Mouse (Mus musculus) liver, embryonic 16.5 days (tissue): Measurements from ENCODE around the gene Shc1. TPM values are rescaled to one million over a fixed set of nuclear protein-coding genes. Genes with fewer than 3 reads are reported as not detected.

Experiments
- ATAC-seq: fragments of 200-750 bp; cut with Nextera tagmentation; 2 replicates; pipeline ENCODE4 v1.8.0; 2017; ENCODE audit warnings: low read depth, mild to moderate bottlenecking, moderate number of reproducible peaks, moderate library complexity
- H3K27ac ChIP-seq: fragments of 300-500 bp; sonication (generic); 2 replicates; pipeline ENCODE4 v1.5.1; 2014; ENCODE audit warnings: mild to moderate bottlenecking, low read length
- H3K27me3 ChIP-seq: fragments of 300-500 bp; sonication (generic); 2 replicates; pipeline ENCODE4 v1.6.1; 2014; ENCODE audit warnings: low read depth, low read length, mixed read lengths; ENCODE audit not compliant: control insufficient read depth, insufficient read depth
- H3K36me3 ChIP-seq: fragments of 300-500 bp; sonication (generic); 2 replicates; pipeline ENCODE4 v1.6.1; 2014; ENCODE audit warnings: mild to moderate bottlenecking; ENCODE audit not compliant: control insufficient read depth, insufficient read depth
- H3K4me1 ChIP-seq: fragments of 300-500 bp; sonication (generic); 2 replicates; pipeline ENCODE4 v1.6.1; 2014; ENCODE audit warnings: low read depth, low read length, mixed read lengths; ENCODE audit not compliant: control insufficient read depth
- H3K4me2 ChIP-seq: fragments of 300-500 bp; sonication (generic); 2 replicates; pipeline ENCODE4 v1.6.1; 2014; ENCODE audit warnings: low read depth, low read length, mixed read lengths
- H3K4me3 ChIP-seq: fragments of 300-500 bp; sonication (generic); 2 replicates; pipeline ENCODE4 v1.5.1; 2014; ENCODE audit warnings: low read depth, mild to moderate bottlenecking, low read length
- H3K9ac ChIP-seq: fragments of 300-500 bp; sonication (generic); 2 replicates; pipeline ENCODE4 v1.6.1; 2014; ENCODE audit warnings: low read depth, low read length
- H3K9me3 ChIP-seq: fragments of 300-500 bp; sonication (generic); replicated peaks from 2 replicates; pipeline ENCODE4 v1.6.1; 2016; ENCODE audit warnings: low read length; ENCODE audit not compliant: control insufficient read depth
- WGBS: fragments of 180-500 bp; shearing (Covaris S2); extraction: QIAGEN DNeasy Blood & Tissue Kit; methylation state at CpG from one replicate; pipeline ENCODE4 v1.1.7; 2014; ENCODE audit not compliant: insufficient replicate concordance; 5-methylcytosine and 5-hydroxymethylcytosine counted together
- polyA plus RNA-seq: library from polyadenylated mRNA; unstranded; fragments of >200 nt; fragmentation: Nextera tagmentation; extraction: Ambion mirVana; gene quantifications from 2 replicates; pipeline ENCODE4 v1.2.1, GENCODE M21; 2015

Gene Shc1
- polyA plus RNA-seq, 1 experiment from 2014 or later = 46.0 TPM

DNA sequence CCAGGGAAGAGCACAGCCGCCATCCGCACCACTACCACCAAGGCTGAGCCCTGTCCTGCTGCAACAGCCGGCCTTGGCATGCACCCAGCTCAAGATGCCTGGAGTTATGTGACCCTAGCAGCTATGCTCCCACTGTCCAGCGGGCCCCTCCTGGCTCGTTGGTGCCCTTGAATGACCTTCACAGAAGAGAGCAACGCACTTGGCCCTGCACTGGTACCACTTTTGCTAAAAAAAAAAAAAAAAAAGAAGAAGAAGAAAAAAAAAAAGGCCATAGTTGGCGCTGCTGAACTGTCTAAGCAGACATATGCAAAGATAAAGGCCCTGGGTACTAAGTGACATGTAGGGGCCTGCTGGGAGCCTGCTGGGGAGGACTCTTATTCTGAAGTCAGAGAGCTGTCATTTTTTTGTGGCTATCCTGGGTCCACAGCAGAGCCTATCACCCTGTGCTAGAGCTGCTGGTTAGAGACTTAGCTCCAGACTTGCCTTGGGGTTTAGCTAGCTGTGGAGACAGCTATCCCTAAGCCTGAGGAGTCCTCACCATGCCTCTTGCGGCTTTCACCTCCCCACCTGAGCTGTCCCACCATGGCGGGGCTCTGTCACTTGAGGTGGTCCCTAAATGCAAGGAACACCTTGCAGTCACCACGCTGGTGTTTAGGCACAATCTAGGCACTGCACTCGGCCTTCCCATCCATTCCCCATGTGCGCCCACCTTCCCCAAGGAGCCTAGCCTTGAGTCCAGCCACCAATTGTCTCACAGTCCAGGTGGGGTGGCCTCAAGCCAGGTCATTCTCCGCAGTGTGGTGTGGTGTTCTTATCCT, 30.7 kb downstream of the Shc1 start:
- Histone ChIP-seq H3K36me3 (no peaks in the 10 kb centered on the region), H3K9me3 (no peaks in the 10 kb centered on the region), H3K27me3 (no peaks in the 10 kb centered on the region), H3K4me3 (0 out of 2 replicates have a peak overlapping the region, but pooled peaks have one; percentile 14), H3K9ac (peak overlapping the region; percentile 21; the same call in 1 of the 2 replicates), H3K4me1 (peaks cover 14% of the 10 kb centered on the region), H3K27ac (no peak overlapping the region; the same call in 1 of the 2 replicates), H3K4me2 (peak overlapping the region; percentile 30)
- 33% methylated on average over 13 of the region's 13 CpGs for WGBS
- peak; percentile 80 for ATAC-seq

DNA sequence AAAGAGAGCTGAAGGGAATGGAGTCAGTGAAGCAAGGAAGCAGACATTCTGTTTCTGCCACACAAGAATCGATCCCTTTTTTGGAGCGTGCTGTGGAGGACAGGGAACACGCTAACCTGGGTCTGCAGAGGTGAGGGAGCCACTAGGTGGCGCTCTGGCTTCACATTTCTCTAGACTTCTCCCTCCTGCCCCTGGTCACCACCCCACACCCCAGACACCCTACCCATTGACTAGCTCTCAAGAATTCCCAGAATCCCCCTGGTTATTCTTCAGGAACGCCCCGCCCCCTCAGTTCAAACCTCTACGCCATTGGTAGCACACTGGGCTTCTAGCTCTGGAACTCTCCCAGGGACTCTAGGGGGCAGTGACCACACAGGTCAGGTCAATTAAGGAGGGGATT, 31.3 kb downstream of the Shc1 start:
- Histone ChIP-seq H3K9ac (peak overlapping the region; percentile 21; the same call in 1 of the 2 replicates), H3K4me2 (peak overlapping the region; percentile 30), H3K36me3 (no peaks in the 10 kb centered on the region), H3K4me1 (peaks cover 14% of the 10 kb centered on the region), H3K4me3 (0 out of 2 replicates have a peak overlapping the region, but pooled peaks have one; percentile 14), H3K27me3 (no peaks in the 10 kb centered on the region), H3K27ac (no peak overlapping the region; the same call in 1 of the 2 replicates), H3K9me3 (no peaks in the 10 kb centered on the region)
- ATAC-seq = peak; percentile 68
- WGBS = 13% methylated on average over 7 of the region's 7 CpGs

DNA sequence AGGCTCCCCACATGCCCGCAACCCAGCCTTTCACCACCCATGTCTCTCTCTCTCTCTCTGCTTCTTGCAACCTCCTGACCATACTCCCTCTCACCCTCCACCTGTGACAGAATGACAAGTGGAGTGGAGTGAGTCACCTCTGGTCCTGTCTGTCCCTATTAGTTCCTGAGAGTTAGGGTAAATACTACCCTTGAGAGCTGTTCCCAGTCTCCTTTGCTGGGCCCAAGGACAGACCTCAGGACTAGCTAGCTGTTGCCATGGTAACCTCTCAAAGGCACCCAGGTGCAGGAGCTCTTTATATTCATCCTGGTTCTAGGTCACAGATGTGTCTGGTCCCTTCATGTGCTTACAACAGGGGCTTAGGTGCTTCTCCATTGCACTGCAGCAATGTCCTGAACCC, 33.7 kb downstream of the Shc1 start:
- H3K9me3 ChIP-seq = no peaks in the 10 kb centered on the region
- no peak overlapping the region for H3K4me3 ChIP-seq
- 77% methylated on average over 1 of the region's 1 CpGs for WGBS
- ATAC-seq = no peak
- no peak overlapping the region for H3K9ac ChIP-seq
- H3K27me3 ChIP-seq = no peaks in the 10 kb centered on the region
- peaks cover 16% of the 10 kb centered on the region for H3K4me1 ChIP-seq
- H3K4me2 ChIP-seq = no peak overlapping the region
- no peak overlapping the region for H3K27ac ChIP-seq
- no peaks in the 10 kb centered on the region for H3K36me3 ChIP-seq

DNA sequence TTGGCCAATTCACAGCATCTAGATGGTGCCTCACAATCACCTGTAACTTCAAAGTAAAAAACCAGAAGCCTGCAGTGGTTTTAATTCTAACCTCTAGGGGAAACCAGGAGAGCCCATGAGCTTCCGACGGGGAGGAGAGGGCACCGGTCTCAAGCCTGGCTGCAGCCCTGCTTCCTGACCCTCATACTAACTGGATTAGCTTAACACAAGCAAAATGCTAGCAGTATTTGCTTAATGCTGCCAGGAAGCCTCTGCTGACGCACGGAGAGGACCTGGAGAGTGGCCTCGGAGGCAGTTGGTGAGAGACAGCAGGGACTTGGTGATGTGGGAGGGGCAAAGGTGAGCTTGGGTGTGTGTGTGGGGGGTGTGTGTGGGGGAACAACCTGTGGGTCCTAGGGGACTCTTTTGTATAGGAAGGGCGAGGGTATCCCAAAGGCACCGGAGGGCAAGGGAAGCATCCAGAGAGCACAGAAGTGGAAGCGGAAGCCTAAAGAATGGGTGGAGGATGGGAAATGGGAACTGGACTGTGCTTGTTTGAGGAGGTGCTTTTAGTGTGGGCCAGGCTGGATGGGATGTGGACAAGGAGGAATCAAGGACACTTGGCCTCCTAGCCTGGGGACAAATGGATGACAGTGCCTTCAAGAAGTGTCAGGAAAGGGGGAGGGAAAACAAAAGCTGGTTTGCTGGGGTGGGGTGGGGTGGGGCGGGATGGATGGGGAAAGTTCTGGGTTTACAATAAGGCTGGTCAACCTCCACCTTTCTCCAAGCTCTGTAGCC, 36.3 kb downstream of the Shc1 start, which contains the start of gene Pmvk:
TSS of gene Pmvk (plus strand) at position 141 of the 777 bp plus-strand sequence.
- H3K4me2 ChIP-seq = no peak within 1 kb of the TSS
- 68% methylated on average over 10 of the region's 10 CpGs for WGBS
- H3K27me3 ChIP-seq = no peaks in the 10 kb centered on the region
- H3K36me3 ChIP-seq = no peaks in the 10 kb centered on the region
- no peak within 1 kb of the TSS for H3K27ac ChIP-seq
- no peak within 1 kb of the TSS for H3K4me3 ChIP-seq
- H3K9me3 ChIP-seq = no peaks in the 10 kb centered on the region
- no peak for ATAC-seq
- peaks cover 19% of the 10 kb centered on the region for H3K4me1 ChIP-seq
- H3K9ac ChIP-seq = no peak within 1 kb of the TSS

DNA sequence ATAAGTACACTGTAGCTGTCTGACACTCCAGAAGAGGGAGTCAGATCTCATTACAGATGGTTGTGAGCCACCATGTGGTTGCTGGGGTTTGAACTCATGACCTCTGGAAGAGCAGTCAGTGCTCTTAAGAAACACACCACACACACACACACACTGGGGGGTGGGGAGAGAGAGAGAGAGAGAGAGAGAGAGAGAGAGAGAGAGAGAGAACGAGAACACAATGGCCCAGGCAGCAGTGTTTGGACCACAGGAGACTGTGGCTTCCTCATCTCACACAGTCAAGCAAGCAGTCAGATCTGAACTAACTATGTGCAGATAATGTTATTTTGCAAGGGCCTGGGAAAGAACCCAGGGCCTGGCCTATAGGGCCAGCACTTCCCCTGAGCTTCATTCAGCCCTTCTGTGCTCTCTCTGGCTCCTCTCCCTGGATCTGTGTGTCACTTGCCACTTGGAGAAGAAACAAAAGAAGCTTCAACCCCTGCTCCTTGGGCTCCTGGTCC, 37.6 kb downstream of the Shc1 start:
- no peak overlapping the region for H3K9ac ChIP-seq
- H3K27me3 ChIP-seq = no peaks in the 10 kb centered on the region
- ATAC-seq = no peak
- H3K27ac ChIP-seq = no peak overlapping the region
- 43% methylated on average over 1 of the region's 1 CpGs for WGBS
- H3K9me3 ChIP-seq = no peaks in the 10 kb centered on the region
- no peak overlapping the region for H3K4me3 ChIP-seq
- H3K4me1 ChIP-seq = peaks cover 21% of the 10 kb centered on the region
- H3K4me2 ChIP-seq = no peak overlapping the region
- no peaks in the 10 kb centered on the region for H3K36me3 ChIP-seq

DNA sequence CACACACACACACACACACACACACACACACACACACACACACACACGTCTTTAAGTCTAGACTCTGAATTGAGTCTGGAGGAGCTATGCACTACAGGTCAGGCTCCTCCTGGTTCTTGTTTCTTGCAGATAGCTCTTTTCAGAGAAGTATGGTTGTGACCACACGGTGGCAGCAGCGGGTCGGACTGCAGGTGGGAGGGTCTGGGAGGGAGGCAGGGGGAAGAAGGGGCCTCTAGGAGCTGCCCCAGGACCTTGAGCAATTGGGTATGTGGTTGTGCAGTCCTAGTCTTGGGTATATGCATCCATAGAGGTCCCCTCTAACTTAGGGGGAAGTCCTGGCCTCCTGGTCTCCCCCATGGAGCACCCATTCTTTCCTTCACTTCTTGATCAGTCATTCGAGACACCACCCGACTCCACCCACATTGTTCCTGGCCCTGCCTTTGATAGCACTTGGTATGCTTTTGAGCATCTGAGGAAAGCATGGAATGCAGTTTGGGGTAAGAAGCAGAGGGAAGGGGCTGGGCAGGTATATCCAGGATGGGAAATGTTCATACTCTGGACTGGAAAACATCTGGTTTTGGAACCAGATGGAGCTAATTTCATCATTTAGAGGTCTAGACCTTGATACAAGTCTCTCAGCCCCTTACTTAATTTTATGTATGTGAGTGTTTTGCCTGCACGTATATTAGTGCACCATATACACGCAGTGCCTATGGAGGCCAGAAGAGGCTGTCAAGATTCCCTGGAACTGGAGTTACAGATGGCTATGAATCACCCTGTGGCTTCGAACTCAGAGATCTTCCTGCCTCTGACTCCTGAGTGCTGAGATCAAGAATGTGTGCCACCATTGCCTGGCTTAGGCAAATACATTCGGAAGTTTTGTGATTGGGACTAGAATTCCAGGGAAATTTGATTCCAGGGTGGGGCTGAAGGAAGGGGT, 38.8 kb downstream of the Shc1 start:
- H3K27ac ChIP-seq = no peak overlapping the region
- no peak overlapping the region for H3K4me3 ChIP-seq
- no peak overlapping the region for H3K9ac ChIP-seq
- H3K36me3 ChIP-seq = no peaks in the 10 kb centered on the region
- ATAC-seq = 0 out of 2 replicates have a peak, but pooled peaks have one; percentile 10
- no peaks in the 10 kb centered on the region for H3K27me3 ChIP-seq
- no peaks in the 10 kb centered on the region for H3K9me3 ChIP-seq
- peaks cover 21% of the 10 kb centered on the region for H3K4me1 ChIP-seq
- 33% methylated on average over 10 of the region's 10 CpGs for WGBS
- no peak overlapping the region for H3K4me2 ChIP-seq

DNA sequence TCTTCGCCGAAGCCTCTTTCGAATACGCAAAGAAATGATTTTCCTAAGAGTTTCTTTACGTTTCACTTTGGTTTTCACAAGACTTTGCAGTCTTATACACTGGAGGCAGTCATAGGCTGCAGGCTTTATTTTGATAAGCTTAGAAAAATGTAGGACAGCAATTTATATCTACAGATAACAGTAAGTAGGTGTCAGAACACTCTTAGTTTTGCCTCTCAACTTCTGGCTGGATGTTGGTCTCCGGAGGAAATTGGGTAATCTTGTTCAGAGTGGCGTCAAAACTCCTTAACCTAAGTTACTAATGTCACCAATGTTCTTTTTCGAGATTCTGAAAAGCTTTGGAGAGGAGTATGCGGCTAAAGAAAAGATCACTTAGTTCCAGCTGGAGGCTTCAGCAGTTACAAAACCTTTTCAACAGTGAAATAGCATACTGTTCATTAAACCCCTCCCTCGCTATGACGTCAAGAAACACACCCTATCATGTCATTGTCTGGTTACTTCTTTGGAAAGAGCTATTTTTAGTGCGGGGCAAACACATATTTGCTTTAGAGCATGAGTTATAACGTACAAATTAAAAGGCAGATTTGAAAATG, 40.2 kb downstream of the Shc1 start:
- H3K9ac ChIP-seq = 0 out of 2 replicates have a peak overlapping the region, but pooled peaks have one; percentile 1

More for the DNA sequence above, 40.2 kb downstream of the Shc1 start:
- H3K36me3 ChIP-seq = no peaks in the 10 kb centered on the region
- peaks cover 21% of the 10 kb centered on the region for H3K4me1 ChIP-seq
- peak overlapping the region; percentile 78 for H3K4me3 ChIP-seq
- no peaks in the 10 kb centered on the region for H3K9me3 ChIP-seq
- peak; percentile 65 for ATAC-seq
- H3K27me3 ChIP-seq = no peaks in the 10 kb centered on the region
- 37% methylated on average over 13 of the region's 13 CpGs for whole genome bisulfite sequencing
- peak overlapping the region; percentile 93 for H3K4me2 ChIP-seq
- H3K27ac ChIP-seq = peak overlapping the region; percentile 74
